Comparison of ENCODE assay signal across 8 mouse cellular contexts in the genomic region with DNA sequence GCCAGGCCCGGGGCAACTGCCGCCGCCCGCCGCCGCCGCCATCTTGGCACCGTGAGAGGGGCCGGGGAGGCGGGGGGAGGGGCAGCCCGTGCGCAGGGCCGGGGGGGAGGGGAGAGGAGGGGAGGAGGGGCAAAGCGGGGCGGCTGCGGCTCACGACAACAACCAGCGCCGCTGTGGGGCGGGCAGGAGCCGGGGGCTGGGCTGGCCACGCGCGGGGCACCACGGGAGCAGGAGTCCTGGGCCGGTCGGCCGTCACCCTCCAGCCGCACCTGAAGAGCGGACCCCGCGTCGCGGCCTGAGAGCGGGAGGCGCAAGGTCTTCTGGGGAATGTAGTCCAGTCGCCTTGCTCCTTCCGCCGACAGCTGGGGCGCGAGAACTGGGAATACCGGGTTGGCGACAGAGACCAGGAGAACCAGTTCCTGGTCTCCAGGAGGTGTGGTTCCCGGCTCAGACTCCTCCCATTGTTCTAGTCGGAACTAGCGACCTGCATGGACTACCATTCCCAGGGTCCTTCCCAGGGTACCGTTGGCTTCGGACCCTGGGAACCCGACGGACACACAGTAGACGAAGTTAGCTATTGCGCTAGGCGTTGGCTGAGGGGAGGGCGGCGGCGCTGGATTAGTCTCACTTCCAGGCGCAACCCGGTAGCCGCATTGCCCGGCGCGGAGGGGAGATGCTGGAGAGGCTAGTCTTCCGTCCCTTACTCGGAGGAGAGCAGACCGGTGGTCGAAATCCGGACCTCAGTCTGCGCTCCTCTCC. TPM values are rescaled to one million over a fixed set of nuclear protein-coding genes. Genes with fewer than 3 reads are reported as not detected.
DNase-seq lines count a peak whose midpoint lies in the region; ATAC-seq lines count a peak whose summit lies in the region.

A gene (minus strand): TSS at position 51 of the 759 bp plus-strand sequence.

- DNase-seq in adrenal gland, adult 18-20 months (ENCODE audit: low spot score in 2 of 2): peak; percentile 86 to 90
- peak; percentile 99 for DNase-seq in embryo, embryonic 11 days
- DNase-seq in gastrocnemius, postnatal 25 days: peak; percentile 98
- DNase-seq in intestine, embryonic 14.5 days (ENCODE audit: low spot score): peak; percentile 97
- DNase-seq in left cerebral cortex, postnatal 14 days (ENCODE audit: low spot score in 2 of 2): peak; percentile 95 to 96
- peak; percentile 98 for DNase-seq in mesoderm, embryonic 11.5 days (ENCODE audit: low read depth, low spot score)
- peak; percentile 96 to 97 for DNase-seq in right cerebral cortex, postnatal 36 days (ENCODE audit: low spot score in 2 of 2)
- peak; percentile 98 for DNase-seq in yolk sac, embryonic 10.5 days (ENCODE audit: low spot score)

- H3K4me2 ChIP-seq in intestine, embryonic 14.5 days (ENCODE audit: low read length): peak within 1 kb of the TSS; percentile 88

- peak; percentile 95 for ATAC-seq in intestine, embryonic 14.5 days (replicated peaks; ENCODE audit: low FRiP score, low TSS enrichment, low read depth)

- no peaks in the 10 kb centered on the region for H3K9me3 ChIP-seq in intestine, embryonic 14.5 days (ENCODE audit: control insufficient read depth, low read length)

- peak within 1 kb of the TSS; percentile 95 for H3K9ac ChIP-seq in intestine, embryonic 14.5 days (ENCODE audit: low read length)

- intact Hi-C loops in left cerebral cortex, postnatal 14 days (cut with DNase I): loop anchor here (2.0 kb wide), 1 partner anchor 24 kb away; a partner anchor contains a TSS

- H3K27ac ChIP-seq in intestine, embryonic 14.5 days (ENCODE audit: low read depth): peak within 1 kb of the TSS; percentile 83

- H3K4me3 ChIP-seq in intestine, embryonic 14.5 days (ENCODE audit: low read depth, low read length): peak within 1 kb of the TSS; percentile 60

- H3K4me1 ChIP-seq in intestine, embryonic 14.5 days (replicated peaks; ENCODE audit: control insufficient read depth, insufficient read depth, low read length): peaks cover 14% of the 10 kb centered on the region

- peaks cover 30% of the 10 kb centered on the region for H3K36me3 ChIP-seq in intestine, embryonic 14.5 days (ENCODE audit: control insufficient read depth, insufficient read depth, low read length)

- under 1% methylated on average over 59 of the region's 68 CpGs for WGBS in intestine, embryonic 14.5 days

- no peaks in the 10 kb centered on the region for H3K27me3 ChIP-seq in intestine, embryonic 14.5 days (replicated peaks; ENCODE audit: control insufficient read depth, insufficient read depth, low read length)

RNA-seq across cellular contexts. Expression of the gene that starts here (rescaled TPM):
- 10 to 100 TPM; 37.8 to 56.6 TPM for total RNA-seq in adrenal gland, adult 18-20 months (2021)
- total RNA-seq in gastrocnemius, postnatal 25 days (2021): 10 to 100 TPM; 12.3 to 14.0 TPM
- 12.8 and 13.0 TPM in 2 replicates for polyA plus RNA-seq in intestine, embryonic 14.5 days (2014; fragmentation: Nextera tagmentation; extraction: Ambion mirVana)
- total RNA-seq in left cerebral cortex, postnatal 14 days (2021): 10 to 100 TPM; 48.5 to 49.0 TPM

Comparison
In these comparisons a context has a peak if more than half of its experiments do, and no peak if none do; other contexts are left out.
1. Peak in every context shown above with its lines: DNase-seq, ATAC-seq, H3K4me3 ChIP-seq and H3K27ac ChIP-seq.